22 mouse cellular contexts compared by ENCODE assay signal in the genomic region with DNA sequence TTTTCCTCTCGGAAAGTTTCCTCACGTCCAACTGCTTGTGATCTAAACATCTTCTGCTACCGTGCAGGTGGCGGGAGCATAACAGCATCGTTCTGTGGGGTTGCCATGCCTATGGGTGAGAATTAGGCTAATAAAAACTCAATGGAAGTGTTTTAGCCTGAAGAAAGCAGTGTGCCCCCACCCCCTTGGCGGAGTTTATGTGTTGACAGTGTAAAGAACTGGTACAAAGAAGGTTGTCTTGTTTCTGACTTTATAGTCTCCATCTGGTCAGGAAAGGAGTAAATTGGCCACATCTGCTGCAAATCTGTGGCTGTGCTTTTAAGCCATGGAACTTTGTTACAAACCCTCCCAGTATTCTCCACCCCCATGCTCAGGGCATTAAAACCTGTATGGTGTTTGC.
DNase-seq lines count a peak whose midpoint lies in the region; ATAC-seq lines count a peak whose summit lies in the region.
"Had no signal": no experiment of that assay in that cellular context is flagged by ENCODE, and none has a peak within 500 bp of the region (broad histone marks: within the 10 kb centered on the region; RNA-seq: fewer than 3 reads in every experiment).

No protein-coding gene starts in this region.

- ATAC-seq in embryonic facial prominence, embryonic 11.5 days (replicated peaks; ENCODE audit: insufficient number of reproducible peaks, low FRiP score, low TSS enrichment, low read depth), result 0 out of 2 replicates have a peak, but pooled peaks have one; percentile 44
- no peak for ATAC-seq in megakaryocyte, adult 5-6 weeks (ENCODE audit: poor library complexity, severe bottlenecking)
- no peak for ATAC-seq in midbrain, embryonic 13.5 days
- ATAC-seq: midbrain, embryonic 15.5 days had no signal

- H3K9ac ChIP-seq in embryonic facial prominence, embryonic 11.5 days (replicated peaks; ENCODE audit: low read length), result no peak overlapping the region
- H3K9ac ChIP-seq in midbrain, embryonic 13.5 days (replicated peaks), result no peak overlapping the region
- H3K9ac ChIP-seq: forebrain, embryonic 13.5 days; hindbrain, embryonic 12.5 days; liver, embryonic 13.5 days; lung, embryonic 14.5 days; midbrain, embryonic 15.5 days; neural tube, embryonic 13.5 days had no signal

- H3K4me2 ChIP-seq in embryonic facial prominence, embryonic 11.5 days (ENCODE audit: low read depth, low read length), result peak overlapping the region; percentile 7; the same call in 1 of the 2 replicates
- H3K4me2 ChIP-seq in midbrain, embryonic 13.5 days (replicated peaks), result no peak overlapping the region
- H3K4me2 ChIP-seq: forebrain, embryonic 13.5 days; hindbrain, embryonic 12.5 days; liver, embryonic 13.5 days; lung, embryonic 14.5 days; midbrain, embryonic 15.5 days; neural tube, embryonic 13.5 days had no signal

- peak; percentile 66 for DNase-seq in embryo, embryonic 11 days
- peak; percentile 88 for DNase-seq in embryonic facial prominence, embryonic 11.5 days (ENCODE audit: low spot score)
- peak; percentile 27 for DNase-seq in large intestine, adult 2 months (ENCODE audit: low read depth, low spot score)
- peak; percentile 39 for DNase-seq in mesoderm, embryonic 11.5 days (ENCODE audit: low read depth, low spot score)
- no peak for DNase-seq in B cell, adult 2 months
- no peak for DNase-seq in left cerebral cortex, postnatal 4 days
- DNase-seq: adrenal gland, postnatal 14 days; cerebellum, adult 9-11 months; gastrocnemius, postnatal 36 days; kidney, adult 18-20 months; kidney, postnatal 4 days; layer of hippocampus, adult 9-11 months; liver, embryonic 13.5 days; lung, embryonic 14.5 days had no signal

- H3K27ac ChIP-seq in embryonic facial prominence, embryonic 11.5 days (replicated peaks; ENCODE audit: low read depth, low read length), result peak overlapping the region; percentile 41
- no peak overlapping the region for H3K27ac ChIP-seq in midbrain, embryonic 13.5 days
- H3K27ac ChIP-seq: forebrain, embryonic 13.5 days; hindbrain, embryonic 12.5 days; liver, embryonic 13.5 days; midbrain, embryonic 15.5 days; neural tube, embryonic 13.5 days had no signal

- no peaks in the 10 kb centered on the region for H3K4me1 ChIP-seq in embryonic facial prominence, embryonic 11.5 days (ENCODE audit: control insufficient read depth, insufficient read depth, low read length)
- no peaks in the 10 kb centered on the region for H3K4me1 ChIP-seq in midbrain, embryonic 13.5 days (replicated peaks)
- H3K4me1 ChIP-seq: forebrain, embryonic 13.5 days; hindbrain, embryonic 12.5 days; liver, embryonic 13.5 days; megakaryocyte, embryonic 14.5 days; midbrain, embryonic 15.5 days had no signal

- no peaks in the 10 kb centered on the region for H3K27me3 ChIP-seq in embryonic facial prominence, embryonic 11.5 days (ENCODE audit: control insufficient read depth, insufficient read depth, low read length)
- H3K27me3 ChIP-seq in midbrain, embryonic 13.5 days, result no peaks in the 10 kb centered on the region
- H3K27me3 ChIP-seq: forebrain, embryonic 13.5 days; hindbrain, embryonic 12.5 days; liver, embryonic 13.5 days; megakaryocyte, embryonic 14.5 days; midbrain, embryonic 15.5 days; neural tube, embryonic 13.5 days had no signal

- H3K4me3 ChIP-seq in embryonic facial prominence, embryonic 11.5 days (ENCODE audit: low read depth, low read length), result no peak overlapping the region
- no peak overlapping the region for H3K4me3 ChIP-seq in midbrain, embryonic 13.5 days (replicated peaks)
- H3K4me3 ChIP-seq: erythroblast, embryonic 14.5 days; forebrain, embryonic 13.5 days; hindbrain, embryonic 12.5 days; liver, embryonic 13.5 days; megakaryocyte, embryonic 14.5 days; midbrain, embryonic 15.5 days; neural tube, embryonic 13.5 days had no signal

- no peaks in the 10 kb centered on the region for H3K9me3 ChIP-seq in embryonic facial prominence, embryonic 11.5 days (replicated peaks; ENCODE audit: control insufficient read depth, low read length)
- no peaks in the 10 kb centered on the region for H3K9me3 ChIP-seq in midbrain, embryonic 13.5 days
- H3K9me3 ChIP-seq: forebrain, embryonic 13.5 days; hindbrain, embryonic 12.5 days; liver, embryonic 13.5 days; megakaryocyte, embryonic 14.5 days; midbrain, embryonic 15.5 days; neural tube, embryonic 13.5 days had no signal

- no peaks in the 10 kb centered on the region for H3K36me3 ChIP-seq in embryonic facial prominence, embryonic 11.5 days (replicated peaks; ENCODE audit: control insufficient read depth, insufficient read depth, low read depth, low read length)
- H3K36me3 ChIP-seq in midbrain, embryonic 13.5 days, result no peaks in the 10 kb centered on the region
- H3K36me3 ChIP-seq: hindbrain, embryonic 12.5 days; liver, embryonic 13.5 days; midbrain, embryonic 15.5 days; neural tube, embryonic 13.5 days had no signal

- intact Hi-C loops in left cerebral cortex, postnatal 4 days (cut with DNase I), result no loop called here

- 28% methylated on average over 6 of the region's 6 CpGs for WGBS in embryonic facial prominence, embryonic 11.5 days
- WGBS in large intestine, adult 2 months, result 10% methylated on average over 6 of the region's 6 CpGs
- 84% methylated on average over 6 of the region's 6 CpGs for WGBS in midbrain, embryonic 13.5 days

Comparison
In these comparisons a context has a peak if more than half of its experiments do, and no peak if none do; other contexts are left out.
1. DNase-seq: peak in embryo, embryonic 11 days (single experiment), embryonic facial prominence, embryonic 11.5 days (single experiment), large intestine, adult 2 months (single experiment) and mesoderm, embryonic 11.5 days (single experiment); none in B cell, adult 2 months (0 of 2) and left cerebral cortex, postnatal 4 days (single experiment).